Mouse (Mus musculus): ENCODE measurements around the gene Wscd1.

Wscd1 gene

GRCm38 (mm10) chr11:71824971-71825370 is 75.3 kb downstream of the Wscd1 start:
- DNase-seq (ENCODE audit: low spot score): no peak

Data from yolk sac, embryonic 10.5 days (tissue).